Mouse (Mus musculus): ENCODE measurements around the gene B9d1. TPM values are rescaled to one million over a fixed set of nuclear protein-coding genes. Genes with fewer than 3 reads are reported as not detected.

Gene B9d1
- polyA plus RNA-seq (2015; fragmentation: Nextera tagmentation; extraction: Ambion mirVana) = 26.5 and 27.9 TPM in 2 replicates

DNA sequence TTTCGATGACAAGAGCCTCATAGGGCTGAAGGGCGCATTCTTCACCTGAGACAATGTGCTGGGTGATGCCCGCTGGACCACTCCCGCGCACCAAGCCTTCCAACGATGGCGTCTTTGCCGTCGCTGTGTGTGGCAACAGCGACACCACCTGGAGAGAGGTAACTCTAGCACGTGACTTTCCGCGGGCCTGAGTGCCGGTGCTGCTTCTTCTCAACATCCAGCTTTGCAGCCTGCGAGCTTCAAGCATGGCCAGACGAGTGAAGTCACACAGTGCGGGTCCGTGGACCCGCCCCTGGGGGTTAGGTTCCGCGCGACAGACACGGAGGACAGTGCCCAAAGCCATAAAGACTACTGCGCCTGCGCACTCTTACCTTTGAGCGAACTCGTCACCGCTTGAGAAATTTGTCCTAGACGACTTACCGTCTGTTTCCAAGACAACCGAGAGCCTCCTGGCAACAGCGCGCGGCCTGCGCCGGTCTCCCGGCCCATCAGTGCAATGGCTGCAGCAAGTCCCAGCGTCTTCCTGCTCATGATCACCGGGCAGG is at the start of gene B9d1:
Gene B9d1, plus strand, starts transcription at position 432 of the 545 bp plus-strand sequence.
- WGBS = under 1% methylated on average over 39 of the region's 39 CpGs
- Histone ChIP-seq H3K36me3 (no peaks in the 10 kb centered on the region), H3K9me3 (no peaks in the 10 kb centered on the region), H3K27ac (peak within 1 kb of the TSS; percentile 82; the same call in 1 of the 2 replicates), H3K4me1 (peaks cover 9% of the 10 kb centered on the region), H3K4me3 (replicated peaks) (peak within 1 kb of the TSS; percentile 62), H3K27me3 (replicated peaks) (no peaks in the 10 kb centered on the region), H3K4me2 (peak within 1 kb of the TSS; percentile 76), H3K9ac (peak within 1 kb of the TSS; percentile 26; the same call in 1 of the 2 replicates)
- ATAC-seq (ENCODE audit: insufficient read depth, low FRiP score, low read depth) = peak; percentile 87

DNA sequence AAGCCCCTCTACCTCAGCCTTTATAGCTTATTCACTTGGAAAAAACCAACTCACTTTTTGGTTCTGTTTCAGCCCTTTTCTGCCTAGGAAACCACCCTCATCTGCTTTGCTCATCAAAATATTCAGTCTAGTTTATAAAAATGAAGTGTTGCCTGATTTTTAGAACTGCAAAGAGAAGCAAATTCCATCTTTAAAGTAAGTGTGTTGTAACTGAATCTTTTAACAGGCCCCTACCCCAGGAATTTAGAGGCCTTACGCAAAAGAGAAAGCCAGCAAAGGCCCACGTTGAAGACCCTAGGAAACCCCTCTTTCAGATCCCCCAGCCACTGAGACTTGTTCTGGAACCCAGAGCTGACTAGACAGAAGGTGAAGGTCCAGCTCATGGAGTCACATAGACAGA is 40.9 kb upstream of the B9d1 start:
- Histone ChIP-seq H3K9me3 (no peaks in the 10 kb centered on the region), H3K4me1 (0 out of 2 replicates have a peak, but pooled peaks cover 9% of the 10 kb centered on the region), H3K4me2 (no peak overlapping the region), H3K9ac (no peak overlapping the region), H3K36me3 (no peaks in the 10 kb centered on the region), H3K4me3 (replicated peaks) (no peak overlapping the region), H3K27me3 (replicated peaks) (no peaks in the 10 kb centered on the region), H3K27ac (peak overlapping the region; percentile 31)
- no peak for ATAC-seq (ENCODE audit: insufficient read depth, low FRiP score, low read depth)
- WGBS = 60% methylated on average over 2 of the region's 2 CpGs

DNA sequence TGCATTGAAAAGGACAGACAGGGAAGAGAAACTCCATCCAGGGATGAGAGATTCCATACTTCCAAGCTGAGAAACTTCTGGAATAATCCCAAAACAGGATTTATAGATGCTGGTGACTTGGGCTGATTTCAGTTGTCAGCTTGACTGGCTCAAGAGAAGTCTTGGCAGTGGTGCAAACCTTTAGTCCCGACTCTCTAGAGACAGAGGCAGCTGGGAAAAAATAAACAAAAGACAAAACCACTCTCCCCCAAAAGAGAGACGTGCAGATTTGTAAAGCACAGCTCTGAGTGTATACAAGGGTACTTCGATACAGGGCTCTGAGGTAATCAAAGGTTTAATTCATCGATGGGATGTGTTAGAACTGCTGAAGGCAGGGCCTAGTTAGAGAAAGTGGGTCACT is 39.5 kb upstream of the B9d1 start:
- Histone ChIP-seq H3K9ac (no peak overlapping the region), H3K9me3 (no peaks in the 10 kb centered on the region), H3K4me3 (replicated peaks) (no peak overlapping the region), H3K27ac (peak overlapping the region; percentile 87), H3K36me3 (no peaks in the 10 kb centered on the region), H3K27me3 (replicated peaks) (no peaks in the 10 kb centered on the region), H3K4me1 (0 out of 2 replicates have a peak, but pooled peaks cover 9% of the 10 kb centered on the region), H3K4me2 (no peak overlapping the region)
- WGBS = 26% methylated on average over 4 of the region's 4 CpGs
- ATAC-seq (ENCODE audit: insufficient read depth, low FRiP score, low read depth) = peak; percentile 53; the same call in 1 of the 2 replicates

DNA sequence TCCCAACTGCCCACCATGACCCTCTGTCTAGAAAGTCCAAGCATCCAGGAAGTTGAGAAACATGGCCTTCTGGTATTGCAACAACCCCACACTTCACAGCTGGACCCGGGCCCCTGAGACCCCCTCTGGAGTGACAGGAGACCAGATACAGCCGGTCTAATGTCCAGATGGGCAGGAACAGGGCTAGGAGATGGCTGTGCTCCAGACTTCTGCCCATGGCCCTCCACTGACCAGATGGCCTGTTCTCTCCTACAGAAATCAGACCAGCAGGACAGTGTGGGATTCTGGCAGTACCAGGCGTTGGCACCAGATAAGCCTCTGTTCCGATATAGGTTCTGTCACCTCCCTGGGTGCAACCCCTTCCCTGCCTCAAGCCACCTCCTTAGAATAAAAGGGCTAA is 36.4 kb upstream of the B9d1 start:
- H3K9me3 ChIP-seq = no peaks in the 10 kb centered on the region
- 83% methylated on average over 4 of the region's 4 CpGs for WGBS
- no peak overlapping the region for H3K4me3 ChIP-seq (replicated peaks)
- 0 out of 2 replicates have a peak, but pooled peaks cover 6% of the 10 kb centered on the region for H3K4me1 ChIP-seq
- no peaks in the 10 kb centered on the region for H3K27me3 ChIP-seq (replicated peaks)
- no peak overlapping the region for H3K27ac ChIP-seq
- no peak overlapping the region for H3K4me2 ChIP-seq
- H3K9ac ChIP-seq = no peak overlapping the region
- no peak for ATAC-seq (ENCODE audit: insufficient read depth, low FRiP score, low read depth)
- H3K36me3 ChIP-seq = no peaks in the 10 kb centered on the region

DNA sequence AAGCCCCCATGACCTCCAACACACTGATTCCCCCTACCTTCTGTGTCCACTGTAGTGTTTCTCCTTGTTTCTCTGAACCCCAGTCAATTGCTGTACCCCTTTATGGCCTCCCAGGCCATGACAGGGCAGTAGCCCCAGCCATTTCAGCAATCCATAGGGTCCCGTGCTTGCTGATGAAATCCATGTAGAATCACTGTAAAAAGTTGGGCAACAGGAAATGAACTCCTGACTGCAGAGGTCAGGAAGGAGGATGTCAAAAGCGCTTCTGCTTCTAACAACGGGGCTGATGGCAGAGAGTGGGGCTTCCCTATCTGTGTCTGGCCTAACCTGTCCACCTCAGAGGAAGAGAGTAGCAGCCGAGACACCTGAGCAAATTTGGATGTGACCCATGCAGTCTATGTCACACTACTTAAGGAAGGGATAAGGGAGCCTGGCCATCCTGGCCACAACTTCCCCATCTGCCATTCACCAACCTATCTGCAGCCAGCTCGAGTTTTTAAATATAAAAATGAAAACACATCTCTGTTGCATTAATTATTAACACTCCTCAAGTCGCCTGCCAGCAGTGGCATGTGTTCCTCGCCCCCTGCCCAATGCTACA is 35.5 kb upstream of the B9d1 start:
- H3K4me3 ChIP-seq (replicated peaks) = no peak overlapping the region
- no peaks in the 10 kb centered on the region for H3K36me3 ChIP-seq
- ATAC-seq (ENCODE audit: insufficient read depth, low FRiP score, low read depth) = no peak
- no peaks in the 10 kb centered on the region for H3K9me3 ChIP-seq
- 57% methylated on average over 7 of the region's 7 CpGs for WGBS
- no peaks in the 10 kb centered on the region for H3K27me3 ChIP-seq (replicated peaks)
- 0 out of 2 replicates have a peak, but pooled peaks cover 6% of the 10 kb centered on the region for H3K4me1 ChIP-seq
- no peak overlapping the region for H3K9ac ChIP-seq
- H3K27ac ChIP-seq = no peak overlapping the region
- H3K4me2 ChIP-seq = no peak overlapping the region

DNA sequence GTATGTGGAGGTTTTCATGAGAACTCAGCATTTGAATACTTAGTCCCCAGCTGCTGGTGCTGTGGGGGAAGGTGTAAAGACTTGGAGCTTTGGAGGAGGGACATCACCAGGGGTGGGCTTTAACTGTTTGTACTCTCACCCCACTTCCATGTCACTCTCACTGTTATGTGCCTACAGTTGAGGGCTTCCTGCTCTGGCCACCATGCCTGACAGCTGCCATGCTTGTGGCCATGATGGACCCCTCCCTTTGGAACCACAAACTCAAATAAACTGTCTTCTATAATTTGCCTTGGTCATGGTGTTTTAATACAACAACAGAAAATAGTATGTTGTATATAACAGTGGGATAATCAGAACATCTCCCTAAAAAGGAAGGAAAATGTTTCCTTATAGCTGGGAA is 34.1 kb upstream of the B9d1 start:
- no peak overlapping the region for H3K27ac ChIP-seq
- H3K9me3 ChIP-seq = no peaks in the 10 kb centered on the region
- H3K36me3 ChIP-seq = no peaks in the 10 kb centered on the region
- no peak overlapping the region for H3K4me3 ChIP-seq (replicated peaks)
- H3K4me1 ChIP-seq = no peaks in the 10 kb centered on the region
- no peak overlapping the region for H3K4me2 ChIP-seq
- H3K27me3 ChIP-seq (replicated peaks) = no peaks in the 10 kb centered on the region
- no peak overlapping the region for H3K9ac ChIP-seq
- ATAC-seq (ENCODE audit: insufficient read depth, low FRiP score, low read depth) = no peak

DNA sequence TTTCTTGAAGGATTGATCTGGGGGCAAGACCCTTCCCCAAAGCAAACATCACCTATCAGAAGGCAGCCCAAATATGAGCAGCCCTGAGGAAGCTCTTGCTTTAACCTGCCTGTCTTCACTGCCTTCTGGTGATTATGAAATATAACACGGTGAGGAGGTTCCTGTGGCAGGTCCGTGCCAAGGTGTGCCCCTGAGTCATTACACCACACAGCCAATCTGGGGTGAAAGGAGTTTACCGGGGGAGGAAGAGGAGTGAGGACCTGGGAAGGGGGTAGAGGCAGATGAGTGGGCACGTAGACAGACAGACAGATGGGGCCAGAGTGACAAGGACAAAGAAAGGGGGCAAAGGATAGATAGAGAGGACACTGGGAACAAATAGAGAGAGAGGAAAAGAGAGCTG is 31.3 kb upstream of the B9d1 start:
- H3K36me3 ChIP-seq = no peaks in the 10 kb centered on the region
- H3K9ac ChIP-seq = no peak overlapping the region
- peaks cover 9% of the 10 kb centered on the region; the same call in 1 of the 2 replicates for H3K4me1 ChIP-seq
- ATAC-seq (ENCODE audit: insufficient read depth, low FRiP score, low read depth) = no peak
- no peaks in the 10 kb centered on the region for H3K27me3 ChIP-seq (replicated peaks)
- H3K9me3 ChIP-seq = no peaks in the 10 kb centered on the region
- H3K4me3 ChIP-seq (replicated peaks) = no peak overlapping the region
- H3K27ac ChIP-seq = no peak overlapping the region
- 69% methylated on average over 4 of the region's 4 CpGs for WGBS
- H3K4me2 ChIP-seq = no peak overlapping the region

DNA sequence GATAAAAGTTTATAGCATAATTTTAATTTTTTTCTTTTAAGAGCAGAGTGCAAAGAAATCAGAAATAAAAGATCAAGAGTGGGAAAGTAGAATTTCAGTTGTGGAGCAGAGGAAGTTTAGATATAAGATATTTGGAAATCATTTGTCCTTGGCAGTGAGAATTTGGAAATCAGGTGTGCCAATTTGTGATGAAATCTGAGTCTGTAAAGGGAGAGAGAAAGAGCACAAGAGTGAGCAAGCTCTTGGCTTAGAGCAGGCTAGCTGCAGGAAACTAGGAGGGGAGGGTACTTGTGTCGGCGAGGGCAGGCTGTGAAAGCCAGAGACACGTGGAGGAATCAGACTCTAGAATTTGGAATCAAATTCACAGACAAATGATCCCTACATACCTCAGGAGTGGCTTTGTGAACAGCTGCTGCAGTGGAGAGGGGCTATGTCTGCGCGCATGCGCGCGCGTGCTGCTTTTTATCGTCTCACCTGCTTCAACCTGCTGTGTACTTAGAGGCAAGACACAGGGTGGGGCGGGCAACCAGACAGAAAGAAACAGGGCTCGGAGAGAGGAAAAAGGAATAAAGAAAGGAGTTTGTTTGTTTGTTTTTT is 28.1 kb upstream of the B9d1 start:
- peak; percentile 53; the same call in 1 of the 2 replicates for ATAC-seq (ENCODE audit: insufficient read depth, low FRiP score, low read depth)
- peaks cover 16% of the 10 kb centered on the region for H3K4me1 ChIP-seq
- H3K4me3 ChIP-seq (replicated peaks) = peak overlapping the region; percentile 14; the same call in 1 of the 2 replicates
- no peak overlapping the region for H3K27ac ChIP-seq
- peak overlapping the region; percentile 41 for H3K4me2 ChIP-seq
- H3K36me3 ChIP-seq = no peaks in the 10 kb centered on the region
- 31% methylated on average over 12 of the region's 12 CpGs for WGBS
- H3K9ac ChIP-seq = no peak overlapping the region
- H3K27me3 ChIP-seq (replicated peaks) = no peaks in the 10 kb centered on the region
- no peaks in the 10 kb centered on the region for H3K9me3 ChIP-seq

DNA sequence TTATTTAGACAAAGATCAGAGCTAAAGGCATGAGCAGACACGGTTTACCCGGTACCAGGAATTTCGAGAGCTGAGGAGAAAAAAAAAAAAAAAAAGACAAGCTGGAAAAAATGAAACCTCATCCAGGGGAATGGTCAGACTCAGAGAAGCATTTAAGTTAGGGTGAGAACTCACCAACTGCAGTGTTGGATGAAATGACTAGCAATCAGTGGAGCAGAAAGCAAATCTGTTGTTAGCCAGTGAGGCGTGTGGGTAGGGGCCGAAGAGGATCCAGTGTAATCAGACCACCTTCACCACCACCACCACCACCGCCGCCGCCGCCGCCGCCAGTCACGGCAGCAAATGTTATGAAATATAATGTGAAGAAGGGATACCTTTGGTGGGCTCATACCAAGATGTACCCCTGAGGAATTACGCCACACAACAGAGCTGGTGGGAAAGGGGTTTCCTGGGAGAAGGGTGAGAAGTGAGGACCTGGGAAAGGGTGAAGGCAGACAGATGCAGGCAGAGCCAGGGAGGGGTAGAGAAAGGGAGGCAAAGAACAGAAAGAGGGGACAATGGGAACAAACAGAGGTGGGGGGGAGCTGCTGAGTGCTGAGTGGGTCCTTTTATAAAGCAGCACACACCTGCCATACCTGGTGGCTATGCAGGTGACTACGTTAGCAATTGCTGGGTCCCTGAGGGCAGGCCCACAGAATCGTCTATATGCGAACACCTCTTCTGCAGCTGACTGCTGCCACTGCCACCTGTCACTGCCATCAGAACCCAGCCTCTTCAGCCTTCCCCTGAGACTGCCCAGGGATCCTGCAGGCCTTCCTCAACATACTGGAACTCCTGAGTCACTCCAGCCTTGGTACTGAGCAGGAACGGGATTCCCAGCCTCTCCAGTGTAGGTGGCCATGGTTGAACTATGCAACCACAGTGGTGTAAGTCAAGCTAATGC is 27.1 kb upstream of the B9d1 start:
- 61% methylated on average over 17 of the region's 17 CpGs for WGBS

DNA sequence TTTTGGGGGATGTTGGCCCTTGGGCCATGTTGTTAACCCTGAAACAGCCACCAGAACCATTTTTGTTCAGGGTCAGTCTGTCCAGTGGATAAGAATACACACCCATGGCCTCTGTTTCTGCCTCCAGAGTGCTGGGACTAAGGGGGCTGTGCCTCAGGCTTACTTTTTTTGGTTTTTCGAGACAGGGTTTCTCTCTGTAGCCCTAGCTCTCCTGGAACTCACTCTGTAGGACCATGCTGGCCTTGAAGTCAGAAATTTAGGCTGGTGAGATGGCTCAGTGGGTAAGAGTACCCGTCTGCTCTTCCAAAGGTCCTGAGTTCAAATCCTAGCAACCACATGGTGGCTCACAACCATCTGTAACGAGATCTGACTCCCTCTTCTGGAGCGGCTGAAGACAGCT is 26.2 kb upstream of the B9d1 start:
- 82% methylated on average over 4 of the region's 4 CpGs for WGBS

More for the DNA sequence above, 27.1 kb upstream of the B9d1 start:
- no peak for ATAC-seq (ENCODE audit: insufficient read depth, low FRiP score, low read depth)
- Histone ChIP-seq H3K27me3 (replicated peaks) (no peaks in the 10 kb centered on the region), H3K27ac (no peak overlapping the region), H3K9me3 (no peaks in the 10 kb centered on the region), H3K4me3 (replicated peaks) (0 out of 2 replicates have a peak overlapping the region, but pooled peaks have one; percentile 14), H3K4me1 (peaks cover 16% of the 10 kb centered on the region), H3K9ac (no peak overlapping the region), H3K4me2 (peak overlapping the region; percentile 41), H3K36me3 (no peaks in the 10 kb centered on the region)

DNA sequence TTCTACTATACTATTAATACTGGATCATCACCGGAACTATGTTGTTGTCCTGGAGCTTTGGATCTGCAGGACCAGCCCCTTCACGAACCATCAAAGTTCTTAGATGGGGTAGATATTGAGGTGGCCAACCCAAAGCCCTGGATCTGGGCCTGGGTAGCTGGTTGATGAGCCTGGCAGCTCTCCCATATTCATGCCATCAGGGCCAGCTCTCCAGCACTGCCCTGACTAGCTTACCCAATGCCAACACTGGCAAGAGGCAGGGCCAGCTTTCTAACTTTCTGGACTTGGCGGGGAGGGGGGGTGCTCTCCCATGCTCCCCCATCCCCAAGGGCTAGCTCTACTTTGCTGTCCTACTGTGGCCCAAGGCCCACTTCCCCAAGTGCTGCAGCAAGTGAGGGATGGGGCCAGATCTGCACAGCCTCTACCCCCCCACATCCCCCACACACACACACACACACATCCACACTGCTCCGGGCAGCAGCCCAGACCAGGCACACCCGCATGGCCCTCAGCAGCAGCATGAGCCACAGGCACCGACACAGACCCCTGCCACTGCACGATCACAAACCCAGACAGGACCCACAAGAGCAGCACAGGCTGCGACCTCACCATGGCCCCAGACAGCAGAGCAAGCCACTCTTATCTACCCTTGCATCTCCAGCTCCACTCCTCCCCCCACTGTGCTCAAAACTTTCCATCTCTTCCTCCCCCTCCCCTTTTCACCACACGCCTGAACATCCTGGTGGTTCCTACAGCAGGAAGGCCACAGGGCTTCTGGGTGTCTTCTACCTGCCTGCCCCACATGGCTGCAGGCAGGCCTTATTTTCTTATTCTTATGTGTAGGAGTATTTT is 23.5 kb upstream of the B9d1 start:
- no peak overlapping the region for H3K9ac ChIP-seq
- H3K4me3 ChIP-seq (replicated peaks) = no peak overlapping the region
- H3K4me1 ChIP-seq = peaks cover 32% of the 10 kb centered on the region
- WGBS = 45% methylated on average over 9 of the region's 9 CpGs
- no peaks in the 10 kb centered on the region for H3K27me3 ChIP-seq (replicated peaks)
- H3K27ac ChIP-seq = no peak overlapping the region
- H3K9me3 ChIP-seq = no peaks in the 10 kb centered on the region
- ATAC-seq (ENCODE audit: insufficient read depth, low FRiP score, low read depth) = no peak
- no peak overlapping the region for H3K4me2 ChIP-seq
- no peaks in the 10 kb centered on the region for H3K36me3 ChIP-seq

More for the DNA sequence above, 26.2 kb upstream of the B9d1 start:
- no peak overlapping the region for H3K4me3 ChIP-seq (replicated peaks)
- H3K4me1 ChIP-seq = peaks cover 22% of the 10 kb centered on the region
- H3K9ac ChIP-seq = no peak overlapping the region
- H3K9me3 ChIP-seq = no peaks in the 10 kb centered on the region
- H3K4me2 ChIP-seq = no peak overlapping the region
- H3K27me3 ChIP-seq (replicated peaks) = no peaks in the 10 kb centered on the region
- no peak overlapping the region for H3K27ac ChIP-seq
- ATAC-seq (ENCODE audit: insufficient read depth, low FRiP score, low read depth) = no peak
- H3K36me3 ChIP-seq = no peaks in the 10 kb centered on the region

Measured in stomach, embryonic 15.5 days (tissue).